Mouse (Mus musculus): Measurements from ENCODE around the gene Tbc1d8. TPM values are rescaled to one million over a fixed set of nuclear protein-coding genes. Genes with fewer than 3 reads are reported as not detected.
A peak's percentile ranks its signal among the peaks of the same experiment; 100 is the strongest.

The Tbc1d8 gene
- polyA plus RNA-seq, 1 experiment, result not detected

- TF ChIP-seq POLR2A (IDR thresholded peaks at IDR 0.05; ENCODE audit: insufficient read depth, low read depth, low read length) (no peak), CTCF (IDR thresholded peaks at IDR 0.05; ENCODE audit: insufficient read depth, low read depth, low read length) (no peak)
- Histone ChIP-seq H3K27ac (ENCODE audit: insufficient read depth, low read depth, low read length) (no peak overlapping the region), H3K4me3 (ENCODE audit: insufficient read depth, low read depth, low read length) (no peak overlapping the region), H3K4me1 (ENCODE audit: control insufficient read depth, insufficient read depth, low read length) (0 out of 2 replicates have a peak, but pooled peaks cover 6% of the 10 kb centered on the region)
- WGBS, result 94% methylated on average over 9 of the region's 9 CpGs
These were observed 53.1 kb downstream of the Tbc1d8 start for GRCm38 (mm10) chr1:39425497-39425896.

- 89% methylated on average over 6 of the region's 6 CpGs for WGBS
- TF ChIP-seq CTCF (IDR thresholded peaks at IDR 0.05; ENCODE audit: insufficient read depth, low read depth, low read length), result no peak
- no peak for TF ChIP-seq POLR2A (IDR thresholded peaks at IDR 0.05; ENCODE audit: insufficient read depth, low read depth, low read length)
- Histone ChIP-seq H3K4me3 (ENCODE audit: insufficient read depth, low read depth, low read length) (no peak overlapping the region), H3K27ac (ENCODE audit: insufficient read depth, low read depth, low read length) (no peak overlapping the region), H3K4me1 (ENCODE audit: control insufficient read depth, insufficient read depth, low read length) (peaks cover 13% of the 10 kb centered on the region)
These were observed 57.6 kb downstream of the Tbc1d8 start for GRCm38 (mm10) chr1:39420987-39421386.

- Histone ChIP-seq H3K4me3 (ENCODE audit: insufficient read depth, low read depth, low read length) (no peak overlapping the region), H3K27ac (ENCODE audit: insufficient read depth, low read depth, low read length) (no peak overlapping the region), H3K4me1 (ENCODE audit: control insufficient read depth, insufficient read depth, low read length) (peaks cover 11% of the 10 kb centered on the region)
- WGBS, result 84% methylated on average over 9 of the region's 9 CpGs
- TF ChIP-seq CTCF (IDR thresholded peaks at IDR 0.05; ENCODE audit: insufficient read depth, low read depth, low read length), result no peak
- TF ChIP-seq POLR2A (IDR thresholded peaks at IDR 0.05; ENCODE audit: insufficient read depth, low read depth, low read length), result no peak
These were observed 59.7 kb downstream of the Tbc1d8 start for GRCm38 (mm10) chr1:39418852-39419251.

- TF ChIP-seq POLR2A (IDR thresholded peaks at IDR 0.05; ENCODE audit: insufficient read depth, low read depth, low read length) (no peak), CTCF (IDR thresholded peaks at IDR 0.05; ENCODE audit: insufficient read depth, low read depth, low read length) (no peak)
- no peak overlapping the region for H3K4me3 ChIP-seq (ENCODE audit: insufficient read depth, low read depth, low read length)
- H3K27ac ChIP-seq (ENCODE audit: insufficient read depth, low read depth, low read length), result 0 out of 2 replicates have a peak overlapping the region, but pooled peaks have one; percentile 46
- WGBS, result 13% methylated on average over 12 of the region's 12 CpGs
- peaks cover 11% of the 10 kb centered on the region for H3K4me1 ChIP-seq (ENCODE audit: control insufficient read depth, insufficient read depth, low read length)
These were observed 60.7 kb downstream of the Tbc1d8 start for GRCm38 (mm10) chr1:39417817-39418216.

GRCm38 (mm10) chr1:39410085-39410821 is 68.3 kb downstream of the Tbc1d8 start:
- 87% methylated on average over 19 of the region's 19 CpGs for WGBS
- no peak overlapping the region for H3K4me3 ChIP-seq (ENCODE audit: insufficient read depth, low read depth, low read length)
- TF ChIP-seq POLR2A (IDR thresholded peaks at IDR 0.05; ENCODE audit: insufficient read depth, low read depth, low read length) (no peak), CTCF (IDR thresholded peaks at IDR 0.05; ENCODE audit: insufficient read depth, low read depth, low read length) (no peak)
- H3K4me1 ChIP-seq (ENCODE audit: control insufficient read depth, insufficient read depth, low read length), result peaks cover 3% of the 10 kb centered on the region; the same call in 1 of the 2 replicates
- H3K27ac ChIP-seq (ENCODE audit: insufficient read depth, low read depth, low read length), result no peak overlapping the region

GRCm38 (mm10) chr1:39408668-39409067 is 69.9 kb downstream of the Tbc1d8 start:
- Histone ChIP-seq H3K4me1 (ENCODE audit: control insufficient read depth, insufficient read depth, low read length) (peaks cover 3% of the 10 kb centered on the region; the same call in 1 of the 2 replicates), H3K4me3 (ENCODE audit: insufficient read depth, low read depth, low read length) (no peak overlapping the region), H3K27ac (ENCODE audit: insufficient read depth, low read depth, low read length) (no peak overlapping the region)
- 75% methylated on average over 7 of the region's 7 CpGs for WGBS
- TF ChIP-seq CTCF (IDR thresholded peaks at IDR 0.05; ENCODE audit: insufficient read depth, low read depth, low read length) (no peak), POLR2A (IDR thresholded peaks at IDR 0.05; ENCODE audit: insufficient read depth, low read depth, low read length) (no peak)

- H3K27ac ChIP-seq (ENCODE audit: insufficient read depth, low read depth, low read length), result no peak overlapping the region
- WGBS, result 95% methylated on average over 6 of the region's 6 CpGs
- H3K4me1 ChIP-seq (ENCODE audit: control insufficient read depth, insufficient read depth, low read length), result peaks cover 3% of the 10 kb centered on the region; the same call in 1 of the 2 replicates
- TF ChIP-seq POLR2A (IDR thresholded peaks at IDR 0.05; ENCODE audit: insufficient read depth, low read depth, low read length) (no peak), CTCF (IDR thresholded peaks at IDR 0.05; ENCODE audit: insufficient read depth, low read depth, low read length) (no peak)
- no peak overlapping the region for H3K4me3 ChIP-seq (ENCODE audit: insufficient read depth, low read depth, low read length)
These were observed 70.4 kb downstream of the Tbc1d8 start for GRCm38 (mm10) chr1:39408123-39408522.

- WGBS, result 78% methylated on average over 4 of the region's 4 CpGs
- TF ChIP-seq CTCF (IDR thresholded peaks at IDR 0.05; ENCODE audit: insufficient read depth, low read depth, low read length) (no peak), POLR2A (IDR thresholded peaks at IDR 0.05; ENCODE audit: insufficient read depth, low read depth, low read length) (no peak)
- H3K27ac ChIP-seq (ENCODE audit: insufficient read depth, low read depth, low read length), result no peak overlapping the region
- peaks cover 3% of the 10 kb centered on the region; the same call in 1 of the 2 replicates for H3K4me1 ChIP-seq (ENCODE audit: control insufficient read depth, insufficient read depth, low read length)
- no peak overlapping the region for H3K4me3 ChIP-seq (ENCODE audit: insufficient read depth, low read depth, low read length)
These were observed 71.4 kb downstream of the Tbc1d8 start for GRCm38 (mm10) chr1:39407108-39407507.

GRCm38 (mm10) chr1:39400173-39400572 is 78.4 kb downstream of the Tbc1d8 start:
- Histone ChIP-seq H3K4me1 (ENCODE audit: control insufficient read depth, insufficient read depth, low read length) (peaks cover 3% of the 10 kb centered on the region; the same call in 1 of the 2 replicates), H3K27ac (ENCODE audit: insufficient read depth, low read depth, low read length) (no peak overlapping the region), H3K4me3 (ENCODE audit: insufficient read depth, low read depth, low read length) (no peak overlapping the region)
- 98% methylated on average over 3 of the region's 3 CpGs for WGBS
- no peak for TF ChIP-seq CTCF (IDR thresholded peaks at IDR 0.05; ENCODE audit: insufficient read depth, low read depth, low read length)
- no peak for TF ChIP-seq POLR2A (IDR thresholded peaks at IDR 0.05; ENCODE audit: insufficient read depth, low read depth, low read length)
